Mouse (Mus musculus) limb, embryonic 12.5 days (tissue): ENCODE measurements around the gene Auts2. TPM values are rescaled to one million over a fixed set of nuclear protein-coding genes. Genes with fewer than 3 reads are reported as not detected.

Source experiments
- ATAC-seq: fragments of 200-750 bp; cut with Nextera tagmentation; 2 replicates; pipeline ENCODE4 v1.8.0; 2017; ENCODE audit warnings: low read depth, moderate TSS enrichment; ENCODE audit not compliant: insufficient number of reproducible peaks, insufficient read depth, low FRiP score, low TSS enrichment
- H3K27ac ChIP-seq: fragments of 300-500 bp; sonication (generic); 2 replicates; pipeline ENCODE4 v1.5.1; 2016; ENCODE audit warnings: mild to moderate bottlenecking, moderate library complexity
- H3K27me3 ChIP-seq: fragments of 300-500 bp; sonication (generic); 2 replicates; pipeline ENCODE4 v1.6.1; 2016; ENCODE audit warnings: mild to moderate bottlenecking, moderate library complexity
- H3K36me3 ChIP-seq: fragments of 300-500 bp; sonication (generic); 2 replicates; pipeline ENCODE4 v1.6.1; 2016; ENCODE audit warnings: mild to moderate bottlenecking, moderate library complexity
- H3K4me1 ChIP-seq: fragments of 300-500 bp; sonication (generic); replicated peaks from 2 replicates; pipeline ENCODE4 v1.6.1; 2016
- H3K4me2 ChIP-seq: fragments of 300-500 bp; sonication (generic); 2 replicates; pipeline ENCODE4 v1.6.1; 2016; ENCODE audit warnings: mild to moderate bottlenecking, moderate library complexity
- H3K4me3 ChIP-seq: fragments of 300-500 bp; sonication (generic); replicated peaks from 2 replicates; pipeline ENCODE4 v1.5.1; 2016; ENCODE audit warnings: mild to moderate bottlenecking
- H3K9ac ChIP-seq: fragments of 300-500 bp; sonication (generic); replicated peaks from 2 replicates; pipeline ENCODE4 v1.6.1; 2016; ENCODE audit warnings: mild to moderate bottlenecking, moderate library complexity
- H3K9me3 ChIP-seq: fragments of 300-500 bp; sonication (generic); 2 replicates; pipeline ENCODE4 v1.6.1; 2016; ENCODE audit warnings: mild to moderate bottlenecking, moderate library complexity
- WGBS: fragments of 180-500 bp; shearing (Covaris S2); methylation state at CpG from one replicate; pipeline ENCODE4 v1.1.7; 2016; 5-methylcytosine and 5-hydroxymethylcytosine counted together
- polyA plus RNA-seq: library from polyadenylated mRNA; unstranded; fragments of >200 nt; fragmentation: Nextera tagmentation; extraction: Ambion mirVana; gene quantifications from 2 replicates; pipeline ENCODE4 v1.2.1, GENCODE M21; 2016

Auts2 gene
- polyA plus RNA-seq, 1 experiment from 2014 or later: 66.4 TPM

GRCm38 (mm10) chr5:131898048-131898638, 645.0 kb downstream of the Auts2 start:
- peaks cover 19% of the 10 kb centered on the region for H3K4me1 ChIP-seq
- H3K27me3 ChIP-seq: peaks cover 7% of the 10 kb centered on the region; the same call in 1 of the 2 replicates
- no peak overlapping the region for H3K9ac ChIP-seq
- H3K36me3 ChIP-seq: no peaks in the 10 kb centered on the region
- H3K4me3 ChIP-seq: no peak overlapping the region
- H3K27ac ChIP-seq: no peak overlapping the region
- ATAC-seq: no peak
- WGBS: 73% methylated on average over 4 of the region's 4 CpGs
- H3K4me2 ChIP-seq: no peak overlapping the region
- no peaks in the 10 kb centered on the region for H3K9me3 ChIP-seq

GRCm38 (mm10) chr5:131886636-131887035, 656.5 kb downstream of the Auts2 start:
- no peak overlapping the region for H3K27ac ChIP-seq
- H3K9me3 ChIP-seq: no peaks in the 10 kb centered on the region
- H3K27me3 ChIP-seq: no peaks in the 10 kb centered on the region
- no peak overlapping the region for H3K4me3 ChIP-seq
- no peak overlapping the region for H3K9ac ChIP-seq
- H3K4me1 ChIP-seq: 0 out of 2 replicates have a peak, but pooled peaks cover under 1% of the 10 kb centered on the region
- 90% methylated on average over 3 of the region's 3 CpGs for WGBS
- no peaks in the 10 kb centered on the region for H3K36me3 ChIP-seq
- H3K4me2 ChIP-seq: no peak overlapping the region
- ATAC-seq: no peak

DNA sequence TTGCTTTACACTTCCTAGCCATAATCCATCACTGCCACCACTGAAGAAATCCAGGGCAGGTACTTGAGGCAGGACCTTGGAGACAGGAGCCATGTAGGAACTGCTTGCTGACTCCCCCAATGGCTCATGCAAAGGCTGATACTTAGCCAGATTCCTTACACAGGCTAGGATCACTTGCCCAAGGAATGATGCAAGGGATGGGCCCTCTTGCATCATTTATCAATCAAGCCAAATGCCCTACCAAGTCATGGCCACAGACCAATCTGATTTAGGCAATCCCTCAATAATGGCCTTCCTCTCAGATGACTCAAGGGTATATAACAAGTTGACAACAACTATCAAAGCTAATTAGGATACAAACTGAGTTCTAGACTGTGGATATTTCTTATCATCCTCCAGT, 666.6 kb downstream of the Auts2 start:
- Histone ChIP-seq H3K36me3 (no peaks in the 10 kb centered on the region; the same call in 1 of the 2 replicates), H3K4me3 (no peak overlapping the region), H3K4me1 (no peaks in the 10 kb centered on the region), H3K27ac (no peak overlapping the region), H3K4me2 (no peak overlapping the region), H3K9ac (no peak overlapping the region), H3K27me3 (no peaks in the 10 kb centered on the region), H3K9me3 (no peaks in the 10 kb centered on the region)
- no peak for ATAC-seq

GRCm38 (mm10) chr5:131875976-131876375, 667.2 kb downstream of the Auts2 start:
- no peak for ATAC-seq
- no peak overlapping the region for H3K4me2 ChIP-seq
- 82% methylated on average over 4 of the region's 4 CpGs for WGBS
- H3K4me3 ChIP-seq: no peak overlapping the region
- no peaks in the 10 kb centered on the region; the same call in 1 of the 2 replicates for H3K36me3 ChIP-seq
- no peaks in the 10 kb centered on the region for H3K9me3 ChIP-seq
- H3K27ac ChIP-seq: no peak overlapping the region
- H3K9ac ChIP-seq: no peak overlapping the region
- no peaks in the 10 kb centered on the region for H3K4me1 ChIP-seq
- H3K27me3 ChIP-seq: no peaks in the 10 kb centered on the region

GRCm38 (mm10) chr5:131873116-131873515, 670.0 kb downstream of the Auts2 start:
- Histone ChIP-seq H3K27ac (no peak overlapping the region), H3K4me3 (no peak overlapping the region), H3K4me1 (0 out of 2 replicates have a peak, but pooled peaks cover 2% of the 10 kb centered on the region), H3K36me3 (no peaks in the 10 kb centered on the region), H3K9ac (no peak overlapping the region), H3K27me3 (no peaks in the 10 kb centered on the region), H3K9me3 (no peaks in the 10 kb centered on the region), H3K4me2 (no peak overlapping the region)
- 87% methylated on average over 4 of the region's 4 CpGs for WGBS
- ATAC-seq: no peak

DNA sequence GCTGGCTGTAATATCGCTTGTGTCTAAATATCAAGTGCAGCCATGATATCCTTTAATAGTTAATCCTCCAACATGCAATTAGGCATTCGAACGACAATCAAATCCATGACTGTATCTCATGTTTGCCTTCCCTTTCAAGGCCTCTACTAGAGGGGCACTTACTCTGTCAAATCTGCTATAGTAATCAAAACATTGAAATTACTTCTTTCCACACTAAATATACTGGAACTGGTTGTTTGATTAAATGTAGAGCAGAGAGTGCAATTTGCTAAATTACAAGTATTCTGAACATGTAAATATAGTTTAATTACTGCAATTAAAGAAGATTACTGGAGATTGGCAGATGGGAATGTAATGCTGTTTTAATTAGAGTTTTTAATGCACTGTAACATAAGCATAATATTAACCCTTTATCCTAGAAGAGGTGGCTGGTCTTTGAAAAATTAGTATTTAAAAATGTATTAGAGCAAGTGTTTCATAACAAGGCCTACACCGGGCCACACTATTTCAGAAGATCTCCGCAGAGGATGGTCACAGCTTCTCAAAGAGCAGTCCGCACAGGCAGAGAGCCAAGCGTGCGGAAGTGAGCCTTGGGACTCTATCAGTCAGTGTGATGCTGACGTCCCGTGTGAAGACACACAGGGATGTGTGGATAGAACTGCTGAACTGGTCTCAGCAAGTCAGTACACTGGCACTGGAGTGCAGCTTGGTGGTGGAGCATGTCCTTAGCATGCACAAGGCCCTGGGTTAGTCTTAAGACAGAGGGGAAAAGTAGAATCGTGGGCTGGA, 673.2 kb downstream of the Auts2 start:
- ATAC-seq: no peak
- WGBS: 91% methylated on average over 11 of the region's 11 CpGs

GRCm38 (mm10) chr5:131865200-131865599, 677.9 kb downstream of the Auts2 start:
- Histone ChIP-seq H3K9ac (no peak overlapping the region), H3K4me3 (no peak overlapping the region), H3K27ac (no peak overlapping the region), H3K27me3 (no peaks in the 10 kb centered on the region), H3K9me3 (no peaks in the 10 kb centered on the region), H3K4me2 (no peak overlapping the region), H3K4me1 (peaks cover 18% of the 10 kb centered on the region), H3K36me3 (no peaks in the 10 kb centered on the region)
- WGBS: 24% methylated on average over 5 of the region's 5 CpGs
- no peak for ATAC-seq

More for the DNA sequence above, 673.2 kb downstream of the Auts2 start:
- H3K27me3 ChIP-seq: no peaks in the 10 kb centered on the region
- no peaks in the 10 kb centered on the region for H3K36me3 ChIP-seq
- H3K4me1 ChIP-seq: peaks cover 18% of the 10 kb centered on the region
- no peak overlapping the region for H3K9ac ChIP-seq
- H3K27ac ChIP-seq: no peak overlapping the region
- H3K4me2 ChIP-seq: no peak overlapping the region
- H3K9me3 ChIP-seq: no peaks in the 10 kb centered on the region
- H3K4me3 ChIP-seq: no peak overlapping the region

DNA sequence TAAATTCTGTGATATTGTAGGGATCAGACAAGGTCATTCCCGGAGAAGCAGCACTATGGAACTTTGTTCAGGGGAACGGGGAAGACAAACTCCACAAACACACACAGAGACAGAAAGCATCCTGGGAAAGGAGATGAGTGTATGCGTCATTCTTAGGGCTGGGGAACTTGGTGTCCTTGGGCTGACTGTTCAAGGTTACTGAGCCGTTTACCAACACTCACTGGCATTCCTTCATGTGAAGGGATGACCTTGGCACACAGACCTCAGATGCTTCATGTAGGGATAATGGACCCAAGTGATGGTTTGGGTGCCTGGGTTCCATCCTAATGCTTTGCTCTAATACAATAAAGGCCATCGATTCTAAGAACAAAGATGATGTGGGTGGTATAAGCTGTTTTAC, 685.2 kb downstream of the Auts2 start:
- no peaks in the 10 kb centered on the region for H3K9me3 ChIP-seq
- no peak overlapping the region for H3K4me3 ChIP-seq
- WGBS: 95% methylated on average over 5 of the region's 5 CpGs
- no peaks in the 10 kb centered on the region for H3K36me3 ChIP-seq
- no peaks in the 10 kb centered on the region for H3K27me3 ChIP-seq
- H3K27ac ChIP-seq: no peak overlapping the region
- H3K9ac ChIP-seq: no peak overlapping the region
- H3K4me2 ChIP-seq: no peak overlapping the region
- no peak for ATAC-seq
- peaks cover 22% of the 10 kb centered on the region for H3K4me1 ChIP-seq

DNA sequence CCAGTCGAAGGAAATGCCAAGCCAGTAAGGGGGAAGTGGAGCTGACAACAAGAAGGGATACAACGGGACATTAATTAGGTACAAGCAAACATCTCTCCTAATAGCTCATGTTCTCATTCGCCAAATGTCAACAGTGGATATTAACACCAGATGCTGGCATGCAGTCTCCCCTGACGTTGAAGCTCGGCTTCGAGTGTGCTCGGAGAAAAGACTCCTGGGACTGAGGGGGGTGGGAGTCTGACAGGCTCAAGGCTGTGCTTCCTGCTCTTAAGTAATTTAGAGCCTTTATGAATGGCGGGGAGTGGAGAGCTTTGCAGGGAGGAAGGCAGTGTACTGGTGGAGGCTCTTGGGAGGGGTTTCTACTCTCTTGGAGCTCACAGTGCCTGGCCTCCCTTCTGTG, 687.8 kb downstream of the Auts2 start:
- no peaks in the 10 kb centered on the region for H3K9me3 ChIP-seq
- peak; percentile 57 for ATAC-seq
- H3K4me1 ChIP-seq: peaks cover 48% of the 10 kb centered on the region
- 2% methylated on average over 8 of the region's 8 CpGs for WGBS
- H3K4me2 ChIP-seq: peak overlapping the region; percentile 43
- H3K27ac ChIP-seq: no peak overlapping the region
- H3K36me3 ChIP-seq: no peaks in the 10 kb centered on the region
- H3K27me3 ChIP-seq: no peaks in the 10 kb centered on the region
- H3K4me3 ChIP-seq: no peak overlapping the region
- H3K9ac ChIP-seq: no peak overlapping the region

DNA sequence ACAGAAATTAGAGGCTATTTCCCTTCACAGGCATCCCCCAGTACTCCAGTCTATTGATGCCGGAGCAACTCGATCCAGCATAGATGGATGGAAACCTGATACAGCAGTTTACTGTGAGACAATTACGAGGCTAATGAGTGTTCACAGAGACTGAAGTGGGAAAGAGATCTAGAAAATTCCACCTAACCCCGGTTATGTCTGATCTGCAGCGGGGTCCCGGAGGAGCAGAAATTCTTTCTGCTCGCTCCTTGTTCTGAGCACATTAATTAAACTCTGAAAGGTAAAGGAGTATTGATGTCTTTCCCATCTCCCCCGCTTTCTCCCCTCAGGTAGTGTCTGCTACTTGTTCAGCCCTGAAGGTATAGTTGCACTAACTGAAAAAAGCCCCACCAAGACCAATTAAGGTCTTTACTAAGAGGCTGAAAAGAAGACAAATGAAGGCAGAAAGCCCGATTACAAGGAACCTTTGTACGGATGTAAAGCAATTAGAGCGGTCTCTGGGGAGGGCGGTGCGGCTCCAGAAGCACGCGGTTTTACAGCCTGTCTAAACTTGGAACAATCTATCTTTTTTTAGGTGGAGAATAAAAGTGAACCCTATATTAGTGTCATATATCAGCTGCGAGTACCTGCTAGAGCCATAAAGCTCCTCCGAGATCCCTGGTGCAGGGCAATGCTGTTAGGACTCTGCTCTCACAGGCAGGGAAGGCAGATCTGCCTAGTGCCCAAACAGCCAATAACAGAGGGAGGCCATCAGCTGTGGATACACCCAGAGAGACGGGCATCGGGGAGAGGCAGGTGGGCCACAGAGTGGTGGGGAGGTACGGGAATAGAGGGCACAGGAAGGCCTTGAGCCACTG, 691.3 kb downstream of the Auts2 start:
- peak; percentile 60; the same call in 1 of the 2 replicates for ATAC-seq
- no peaks in the 10 kb centered on the region for H3K36me3 ChIP-seq
- H3K27ac ChIP-seq: peak overlapping the region; percentile 84
- no peak overlapping the region for H3K4me3 ChIP-seq
- H3K9ac ChIP-seq: no peak overlapping the region
- peaks cover 64% of the 10 kb centered on the region for H3K4me1 ChIP-seq
- H3K4me2 ChIP-seq: peak overlapping the region; percentile 40
- peaks cover 2% of the 10 kb centered on the region; the same call in 1 of the 2 replicates for H3K27me3 ChIP-seq
- no peaks in the 10 kb centered on the region for H3K9me3 ChIP-seq
- WGBS: 6% methylated on average over 20 of the region's 20 CpGs
